Mouse (Mus musculus): ENCODE results near the gene Irx6.

GRCm38 (mm10) chr8:92723320-92723719 lies 49.2 kb downstream of the Irx6 start:
- TF ChIP-seq CTCF (IDR thresholded peaks at IDR 0.05; ENCODE audit: low read depth, low read length), result no peak
- TF ChIP-seq POLR2A (IDR thresholded peaks at IDR 0.05; ENCODE audit: extremely low read depth, insufficient read depth, low read length), result no peak
